Mouse (Mus musculus) kidney, postnatal 25 days (tissue): ENCODE measurements at regions not wholly inside any gene's neighbourhood (a gene's known extent, or its start where the extent isn't known, plus 50 kb on each side); places are given as distances from the start of the nearest gene placed in this dataset.

Experiments used
- DNase-seq, 2 experiments: peaks; one replicate each; pipeline ENCODE4 v3.0.0; 2021; ENCODE audit warnings: mixed read lengths in 2 of 2

- no peak for DNase-seq
These were observed 515.9 kb downstream of the Tns3 start for GRCm38 (mm10) chr11:8148485-8148825.

- no peak for DNase-seq
These were observed 516.4 kb downstream of the Tns3 start for GRCm38 (mm10) chr11:8147790-8148484.

GRCm38 (mm10) chr11:8137366-8137765, 527.0 kb downstream of the Tns3 start:
- peak; percentile 37 to 40 for DNase-seq

- DNase-seq: peak; percentile 7 to 59
These were observed 527.7 kb downstream of the Tns3 start for GRCm38 (mm10) chr11:8136666-8137065.

- no peak for DNase-seq
These were observed 555.0 kb downstream of the Tns3 start for GRCm38 (mm10) chr11:8109286-8109685.

GRCm38 (mm10) chr11:8101091-8101490, 563.2 kb downstream of the Tns3 start:
- no peak for DNase-seq

GRCm38 (mm10) chr11:8084328-8084727, 580.0 kb downstream of the Tns3 start:
- DNase-seq: no peak

GRCm38 (mm10) chr11:8082811-8083210, 581.5 kb downstream of the Tns3 start:
- DNase-seq: no peak

- no peak for DNase-seq
These were observed 591.0 kb downstream of the Tns3 start for GRCm38 (mm10) chr11:8073321-8073720.

- DNase-seq: no peak
These were observed 595.5 kb downstream of the Tns3 start for GRCm38 (mm10) chr11:8068873-8069272.

GRCm38 (mm10) chr11:8067330-8067729, 597.0 kb downstream of the Tns3 start:
- no peak for DNase-seq

- no peak for DNase-seq
These were observed 598.5 kb downstream of the Tns3 start for GRCm38 (mm10) chr11:8065811-8066210.

- DNase-seq: no peak
These were observed 599.2 kb downstream of the Tns3 start for GRCm38 (mm10) chr11:8065086-8065485.

GRCm38 (mm10) chr11:8061989-8062388, 602.3 kb downstream of the Tns3 start:
- no peak for DNase-seq

GRCm38 (mm10) chr11:8061573-8061972, 602.8 kb downstream of the Tns3 start:
- DNase-seq: no peak

GRCm38 (mm10) chr11:8051499-8051898, 612.8 kb downstream of the Tns3 start:
- no peak for DNase-seq

GRCm38 (mm10) chr11:8045086-8045485, 619.2 kb downstream of the Tns3 start:
- peak; percentile 23 to 49 for DNase-seq

GRCm38 (mm10) chr11:8030119-8030518, 634.2 kb downstream of the Tns3 start:
- DNase-seq: no peak

GRCm38 (mm10) chr11:8007801-8008200, 656.5 kb downstream of the Tns3 start:
- DNase-seq: peak; percentile 6 to 34

GRCm38 (mm10) chr11:7981031-7981430, 683.3 kb downstream of the Tns3 start:
- no peak for DNase-seq

GRCm38 (mm10) chr11:7975845-7976244, 688.5 kb downstream of the Tns3 start:
- peak; percentile 9 to 37 for DNase-seq

- no peak for DNase-seq
These were observed 714.4 kb downstream of the Tns3 start for GRCm38 (mm10) chr11:7949931-7950330.

- DNase-seq: no peak
These were observed 715.0 kb downstream of the Tns3 start for GRCm38 (mm10) chr11:7949201-7949875.

- no peak for DNase-seq
These were observed 719.3 kb downstream of the Tns3 start for GRCm38 (mm10) chr11:7944956-7945515.
